Mouse (Mus musculus): ENCODE data around the gene Lzic. TPM values are rescaled to one million over a fixed set of nuclear protein-coding genes. Genes with fewer than 3 reads are reported as not detected.
A peak's percentile ranks its signal among the peaks of the same experiment; 100 is the strongest.

Lzic gene
- polyA plus RNA-seq, 1 experiment from 2014 or later = 19.8 TPM

- Histone ChIP-seq H3K4me2 (replicated peaks; ENCODE audit: low read depth, low read length) (peak within 1 kb of the TSS; percentile 97), H3K9ac (replicated peaks; ENCODE audit: low read depth) (peak within 1 kb of the TSS; percentile 60), H3K27me3 (replicated peaks; ENCODE audit: insufficient read depth, low read length) (no peaks in the 10 kb centered on the region), H3K4me1 (ENCODE audit: insufficient read depth, low read depth, low read length) (no peaks in the 10 kb centered on the region), H3K27ac (ENCODE audit: low read length) (peak within 1 kb of the TSS; percentile 27), H3K9me3 (ENCODE audit: low read length) (no peaks in the 10 kb centered on the region), H3K4me3 (ENCODE audit: low read depth, low read length) (peak within 1 kb of the TSS; percentile 65), H3K36me3 (ENCODE audit: insufficient read depth, low read length) (no peaks in the 10 kb centered on the region)
- DNase-seq (ENCODE audit: low spot score) (peak; percentile 98), ATAC-seq (peak; percentile 99)
- TF ChIP-seq EP300 (IDR thresholded peaks at IDR 0.05) (no peak), CTCF (IDR thresholded peaks at IDR 0.05) (no peak)
- under 1% methylated on average over 36 of the region's 46 CpGs for WGBS
Observed at GRCm38 (mm10) chr4:149517868-149518340, 32.9 kb downstream of the Lzic start, which contains the start of gene Ctnnbip1. Gene Ctnnbip1, plus strand, starts transcription at chr4:149518236.

- Histone ChIP-seq H3K27ac (ENCODE audit: low read length) (peak overlapping the region; percentile 27), H3K4me2 (replicated peaks; ENCODE audit: low read depth, low read length) (peak overlapping the region; percentile 97), H3K9me3 (ENCODE audit: low read length) (no peaks in the 10 kb centered on the region), H3K36me3 (ENCODE audit: insufficient read depth, low read length) (no peaks in the 10 kb centered on the region), H3K4me1 (ENCODE audit: insufficient read depth, low read depth, low read length) (no peaks in the 10 kb centered on the region), H3K27me3 (replicated peaks; ENCODE audit: insufficient read depth, low read length) (no peaks in the 10 kb centered on the region), H3K9ac (replicated peaks; ENCODE audit: low read depth) (peak overlapping the region; percentile 60), H3K4me3 (ENCODE audit: low read depth, low read length) (peak overlapping the region; percentile 65)
- WGBS = 5% methylated on average over 36 of the region's 52 CpGs
- DNase-seq (ENCODE audit: low spot score) (no peak), ATAC-seq (no peak)
- no peak for TF ChIP-seq EP300 (IDR thresholded peaks at IDR 0.05)
- no peak for TF ChIP-seq CTCF (IDR thresholded peaks at IDR 0.05)
Observed at GRCm38 (mm10) chr4:149518351-149519220, 33.6 kb downstream of the Lzic start.

GRCm38 (mm10) chr4:149521258-149521657, 36.2 kb downstream of the Lzic start:
- no peak for DNase-seq (ENCODE audit: low spot score)
- H3K9me3 ChIP-seq (ENCODE audit: low read length) = no peaks in the 10 kb centered on the region
- H3K4me3 ChIP-seq (ENCODE audit: low read depth, low read length) = no peak overlapping the region
- no peaks in the 10 kb centered on the region for H3K4me1 ChIP-seq (ENCODE audit: insufficient read depth, low read depth, low read length)
- no peak overlapping the region for H3K9ac ChIP-seq (replicated peaks; ENCODE audit: low read depth)
- H3K27ac ChIP-seq (ENCODE audit: low read length) = no peak overlapping the region
- H3K4me2 ChIP-seq (replicated peaks; ENCODE audit: low read depth, low read length) = no peak overlapping the region
- H3K27me3 ChIP-seq (replicated peaks; ENCODE audit: insufficient read depth, low read length) = no peaks in the 10 kb centered on the region
- ATAC-seq = no peak
- 63% methylated on average over 10 of the region's 10 CpGs for whole genome bisulfite sequencing
- H3K36me3 ChIP-seq (ENCODE audit: insufficient read depth, low read length) = no peaks in the 10 kb centered on the region
- no peak for TF ChIP-seq CTCF (IDR thresholded peaks at IDR 0.05)
- no peak for TF ChIP-seq EP300 (IDR thresholded peaks at IDR 0.05)

- WGBS = 89% methylated on average over 6 of the region's 6 CpGs
- Histone ChIP-seq H3K27ac (ENCODE audit: low read length) (no peak overlapping the region), H3K9me3 (ENCODE audit: low read length) (no peaks in the 10 kb centered on the region), H3K9ac (replicated peaks; ENCODE audit: low read depth) (no peak overlapping the region), H3K36me3 (ENCODE audit: insufficient read depth, low read length) (no peaks in the 10 kb centered on the region), H3K27me3 (replicated peaks; ENCODE audit: insufficient read depth, low read length) (no peaks in the 10 kb centered on the region), H3K4me2 (replicated peaks; ENCODE audit: low read depth, low read length) (no peak overlapping the region), H3K4me3 (ENCODE audit: low read depth, low read length) (no peak overlapping the region), H3K4me1 (ENCODE audit: insufficient read depth, low read depth, low read length) (0 out of 2 replicates have a peak, but pooled peaks cover 6% of the 10 kb centered on the region)
- TF ChIP-seq CTCF (IDR thresholded peaks at IDR 0.05) (no peak), EP300 (IDR thresholded peaks at IDR 0.05) (no peak)
- ATAC-seq (no peak), DNase-seq (ENCODE audit: low spot score) (no peak)
Observed at GRCm38 (mm10) chr4:149523961-149524360, 38.9 kb downstream of the Lzic start.

- DNase-seq (ENCODE audit: low spot score) (no peak), ATAC-seq (no peak)
- no peaks in the 10 kb centered on the region for H3K27me3 ChIP-seq (replicated peaks; ENCODE audit: insufficient read depth, low read length)
- H3K4me2 ChIP-seq (replicated peaks; ENCODE audit: low read depth, low read length) = no peak overlapping the region
- H3K9ac ChIP-seq (replicated peaks; ENCODE audit: low read depth) = no peak overlapping the region
- no peak overlapping the region for H3K27ac ChIP-seq (ENCODE audit: low read length)
- TF ChIP-seq EP300 (IDR thresholded peaks at IDR 0.05) = no peak
- no peak for TF ChIP-seq CTCF (IDR thresholded peaks at IDR 0.05)
- H3K4me3 ChIP-seq (ENCODE audit: low read depth, low read length) = no peak overlapping the region
- H3K36me3 ChIP-seq (ENCODE audit: insufficient read depth, low read length) = no peaks in the 10 kb centered on the region
- no peaks in the 10 kb centered on the region for H3K9me3 ChIP-seq (ENCODE audit: low read length)
- whole genome bisulfite sequencing = 82% methylated on average over 4 of the region's 4 CpGs
- 0 out of 2 replicates have a peak, but pooled peaks cover 6% of the 10 kb centered on the region for H3K4me1 ChIP-seq (ENCODE audit: insufficient read depth, low read depth, low read length)
Observed at GRCm38 (mm10) chr4:149525170-149525569, 40.1 kb downstream of the Lzic start.

- H3K27ac ChIP-seq (ENCODE audit: low read length) = no peak overlapping the region
Observed at GRCm38 (mm10) chr4:149525811-149526210, 40.8 kb downstream of the Lzic start.

More at GRCm38 (mm10) chr4:149525811-149526210, 40.8 kb downstream of the Lzic start:
- H3K4me1 ChIP-seq (ENCODE audit: insufficient read depth, low read depth, low read length) = 0 out of 2 replicates have a peak, but pooled peaks cover 6% of the 10 kb centered on the region
- DNase-seq (ENCODE audit: low spot score) (no peak), ATAC-seq (no peak)
- no peak overlapping the region for H3K4me3 ChIP-seq (ENCODE audit: low read depth, low read length)
- H3K27me3 ChIP-seq (replicated peaks; ENCODE audit: insufficient read depth, low read length) = no peaks in the 10 kb centered on the region
- H3K36me3 ChIP-seq (ENCODE audit: insufficient read depth, low read length) = no peaks in the 10 kb centered on the region
- H3K9me3 ChIP-seq (ENCODE audit: low read length) = no peaks in the 10 kb centered on the region
- WGBS = 72% methylated on average over 6 of the region's 6 CpGs
- H3K4me2 ChIP-seq (replicated peaks; ENCODE audit: low read depth, low read length) = no peak overlapping the region
- TF ChIP-seq CTCF (IDR thresholded peaks at IDR 0.05) = no peak
- no peak overlapping the region for H3K9ac ChIP-seq (replicated peaks; ENCODE audit: low read depth)

Data from lung, postnatal 0 days (tissue).